In genomic region chr11:95414536-95415161, GRCm38 (mm10) we compare ENCODE assay signal across 8 mouse cellular contexts. TPM values are rescaled to one million over a fixed set of nuclear protein-coding genes. Genes with fewer than 3 reads are reported as not detected.
DNase-seq lines count a peak whose midpoint lies in the region; ATAC-seq and TF ChIP-seq lines count a peak whose summit lies in the region.

No protein-coding gene starts in this region.

- TF ChIP-seq CTCF in kidney, postnatal 0 days (IDR thresholded peaks at IDR 0.05; ENCODE audit: low read depth): peak; percentile 60
- TF ChIP-seq CTCF in liver, adult 2 months (IDR thresholded peaks at IDR 0.05; ENCODE audit: low read depth, low read length): peak; percentile 39

- H3K4me3 ChIP-seq in brown adipose tissue, adult 24 weeks (ENCODE audit: insufficient read depth, low read depth, low read length): peak overlapping the region; percentile 80
- H3K4me3 ChIP-seq in heart, embryonic 13.5 days: peak overlapping the region; percentile 71
- peak overlapping the region; percentile 67 for H3K4me3 ChIP-seq in kidney, postnatal 0 days (replicated peaks; ENCODE audit: low read depth, low read length)
- H3K4me3 ChIP-seq in liver, adult 2 months (ENCODE audit: insufficient read depth, low read depth, low read length): peak overlapping the region; percentile 88

- peaks cover 13% of the 10 kb centered on the region for H3K36me3 ChIP-seq in heart, embryonic 13.5 days
- no peaks in the 10 kb centered on the region for H3K36me3 ChIP-seq in kidney, postnatal 0 days (ENCODE audit: insufficient read depth, low read length)
- H3K36me3 ChIP-seq in liver, adult 2 months (ENCODE audit: control insufficient read depth, insufficient read depth, low read length): peaks cover 4% of the 10 kb centered on the region; the same call in 1 of the 2 replicates

- peak overlapping the region; percentile 77 for H3K4me2 ChIP-seq in heart, embryonic 13.5 days
- H3K4me2 ChIP-seq in kidney, postnatal 0 days (ENCODE audit: low read length): peak overlapping the region; percentile 87

- under 1% methylated on average over 28 of the region's 28 CpGs for WGBS in heart, embryonic 13.5 days
- under 1% methylated on average over 28 of the region's 28 CpGs for WGBS in kidney, postnatal 0 days
- under 1% methylated on average over 28 of the region's 28 CpGs for WGBS in liver, adult 2 months

- H3K27ac ChIP-seq in brown adipose tissue, adult 24 weeks (replicated peaks; ENCODE audit: low read depth, low read length): peak overlapping the region; percentile 87
- peak overlapping the region; percentile 97 for H3K27ac ChIP-seq in heart, embryonic 13.5 days (replicated peaks)
- H3K27ac ChIP-seq in kidney, postnatal 0 days: peak overlapping the region; percentile 93
- H3K27ac ChIP-seq in liver, adult 2 months (replicated peaks; ENCODE audit: insufficient read depth, low read depth, low read length): peak overlapping the region; percentile 92

- no peaks in the 10 kb centered on the region for H3K9me3 ChIP-seq in heart, embryonic 13.5 days
- no peaks in the 10 kb centered on the region for H3K9me3 ChIP-seq in kidney, postnatal 0 days (replicated peaks; ENCODE audit: low read length)

- peak; percentile 99 for DNase-seq in kidney, postnatal 0 days (ENCODE audit: low spot score)
- DNase-seq in liver, adult 2 months (ENCODE audit: extremely low read depth, low read depth, low spot score): peak; percentile 86
- DNase-seq in spleen, postnatal 36 days (ENCODE audit: low spot score in 2 of 2): peak; percentile 91 to 94

- H3K4me1 ChIP-seq in brown adipose tissue, adult 24 weeks (ENCODE audit: control insufficient read depth, insufficient read depth, insufficient read length, low read length): peaks cover 5% of the 10 kb centered on the region; the same call in 1 of the 2 replicates
- peaks cover 24% of the 10 kb centered on the region for H3K4me1 ChIP-seq in heart, embryonic 13.5 days
- peaks cover 7% of the 10 kb centered on the region; the same call in 1 of the 2 replicates for H3K4me1 ChIP-seq in kidney, postnatal 0 days (replicated peaks; ENCODE audit: insufficient read depth, low read length)
- peaks cover 14% of the 10 kb centered on the region; the same call in 1 of the 2 replicates for H3K4me1 ChIP-seq in liver, adult 2 months (ENCODE audit: control insufficient read depth, insufficient read depth, low read length)

- no peaks in the 10 kb centered on the region for H3K27me3 ChIP-seq in heart, embryonic 13.5 days (replicated peaks)
- no peaks in the 10 kb centered on the region for H3K27me3 ChIP-seq in kidney, postnatal 0 days (ENCODE audit: insufficient read depth, low read length)
- no peaks in the 10 kb centered on the region for H3K27me3 ChIP-seq in liver, adult 2 months (ENCODE audit: control insufficient read depth, insufficient read depth, low read length)

- peak overlapping the region; percentile 82 for H3K9ac ChIP-seq in heart, embryonic 13.5 days
- peak overlapping the region; percentile 68 for H3K9ac ChIP-seq in kidney, postnatal 0 days (ENCODE audit: low read depth, low read length)
- H3K9ac ChIP-seq in liver, adult 2 months (ENCODE audit: low read depth, low read length): peak overlapping the region; percentile 88

- ATAC-seq in CD4-positive, CD25-positive, alpha-beta regulatory T cell, adult 4 months: peak; percentile 61
- ATAC-seq in erythroid progenitor cell, adult 5-6 weeks (replicated peaks; ENCODE audit: low FRiP score, poor library complexity, severe bottlenecking): peak; percentile 86
- peak; percentile 78 for ATAC-seq in heart, embryonic 13.5 days (ENCODE audit: extremely low read depth, insufficient number of reproducible peaks, low FRiP score, low TSS enrichment)
- ATAC-seq in kidney, postnatal 0 days (replicated peaks; ENCODE audit: low FRiP score, low read depth): peak; percentile 83
- peak; percentile 65 for ATAC-seq in monocyte, adult 5-6 weeks (replicated peaks; ENCODE audit: insufficient number of reproducible peaks, low FRiP score, low TSS enrichment, poor library complexity, severe bottlenecking)

- H3K79me2 ChIP-seq in liver, adult 2 months (ENCODE audit: control insufficient read depth, insufficient read depth, low read length): peaks cover 9% of the 10 kb centered on the region; the same call in 1 of the 2 replicates

- TF ChIP-seq POLR2A in liver, adult 2 months (IDR thresholded peaks at IDR 0.05; ENCODE audit: extremely low read depth, insufficient read depth, low read length): 0 out of 2 replicates have a peak, but pooled peaks have one; percentile 33

RNA-seq across cellular contexts. Expression of gene Spop, which starts 0.8 kb away (rescaled TPM):
- 100 to 1,000 TPM; 176 to 230 TPM for polyA plus RNA-seq in CD4-positive, CD25-positive, alpha-beta regulatory T cell, adult 4 months (2017; shearing (Covaris generic))
- polyA plus RNA-seq in brown adipose tissue, adult 24 weeks (2012; ENCODE audit: insufficient read depth, insufficient read length, missing spikeins): 83.2 and 94.8 TPM in 2 replicates
- total RNA-seq in erythroid progenitor cell, adult 5-6 weeks (2015; ENCODE audit: low replicate concordance): 57.3 and 75.5 TPM in 2 replicates
- 61.7 and 70.0 TPM in 2 replicates for total RNA-seq in erythroid progenitor cell, adult 5-6 weeks (2017; ENCODE audit: low replicate concordance)
- polyA plus RNA-seq in heart, embryonic 13.5 days (2015; fragmentation: Nextera tagmentation; extraction: Ambion mirVana): 97.8 and 105 TPM in 2 replicates
- 77.8 and 90.8 TPM in 2 replicates for polyA plus RNA-seq in kidney, postnatal 0 days (2015; fragmentation: Nextera tagmentation; extraction: Ambion mirVana)
- 39.3 and 48.7 TPM in 2 replicates for total RNA-seq in liver, adult 2 months (2014; rRNA removed)
- polyA plus RNA-seq in liver, adult 2 months (2012; rRNA removed): 43.9 and 64.1 TPM in 2 replicates
- total RNA-seq in monocyte, adult 5-6 weeks (2017): 68.6 to 98.9 TPM (median 97.4 TPM) in 3 replicates

RNA-seq across cellular contexts. Expression of gene Slc35b1, which starts 30.2 kb away (rescaled TPM):
- 10 to 100 TPM; 53.8 to 61.1 TPM for polyA plus RNA-seq in CD4-positive, CD25-positive, alpha-beta regulatory T cell, adult 4 months (2017; shearing (Covaris generic))
- 36.4 and 42.8 TPM in 2 replicates for polyA plus RNA-seq in brown adipose tissue, adult 24 weeks (2012; ENCODE audit: insufficient read depth, insufficient read length, missing spikeins)
- 35.0 and 42.3 TPM in 2 replicates for total RNA-seq in erythroid progenitor cell, adult 5-6 weeks (2015; ENCODE audit: low replicate concordance)
- total RNA-seq in erythroid progenitor cell, adult 5-6 weeks (2017; ENCODE audit: low replicate concordance): 38.7 and 50.4 TPM in 2 replicates
- polyA plus RNA-seq in heart, embryonic 13.5 days (2015; fragmentation: Nextera tagmentation; extraction: Ambion mirVana): 77.2 and 78.4 TPM in 2 replicates
- polyA plus RNA-seq in kidney, postnatal 0 days (2015; fragmentation: Nextera tagmentation; extraction: Ambion mirVana): 103 and 104 TPM in 2 replicates
- 58.6 and 63.7 TPM in 2 replicates for total RNA-seq in liver, adult 2 months (2014; rRNA removed)
- 81.0 and 92.0 TPM in 2 replicates for polyA plus RNA-seq in liver, adult 2 months (2012; rRNA removed)
- 42.2 to 79.4 TPM (median 58.1 TPM) in 3 replicates for total RNA-seq in monocyte, adult 5-6 weeks (2017)

Comparison
In these comparisons a context has a peak if more than half of its experiments do, and no peak if none do; other contexts are left out.
1. Peak in every context shown above with its lines: DNase-seq, ATAC-seq, H3K4me3 ChIP-seq and H3K27ac ChIP-seq.